Comparison of ENCODE assay signal across 9 mouse cellular contexts in genomic region chr19:5871683-5872082, GRCm38 (mm10). TPM values are rescaled to one million over a fixed set of nuclear protein-coding genes. Genes with fewer than 3 reads are reported as not detected.
A peak's percentile ranks its signal among the peaks of the same experiment; 100 is the strongest.
DNase-seq lines count a peak whose midpoint lies in the region; ATAC-seq lines count a peak whose summit lies in the region.
"Had no signal": no experiment of that assay in that cellular context is flagged by ENCODE, and none has a peak within 500 bp of the region (broad histone marks: within the 10 kb centered on the region; RNA-seq: fewer than 3 reads in every experiment).

No protein-coding gene starts in this region.

- peak overlapping the region; percentile 31; the same call in 1 of the 2 replicates for H3K9ac ChIP-seq in kidney, embryonic 14.5 days (ENCODE audit: low read depth, low read length)
- H3K9ac ChIP-seq in embryonic facial prominence, embryonic 12.5 days = peak overlapping the region; percentile 49
- no peak overlapping the region for H3K9ac ChIP-seq in hindbrain, embryonic 15.5 days
- no peak overlapping the region for H3K9ac ChIP-seq in midbrain, embryonic 15.5 days

- no peak for DNase-seq in kidney, adult 11 months
- no peak for DNase-seq in ovary, postnatal 10 days (ENCODE audit: low spot score)
- no peak for DNase-seq in spleen, adult 12 weeks (ENCODE audit: low spot score)
- DNase-seq in urinary bladder, adult 18-20 months (ENCODE audit: low spot score in 2 of 2) = no peak
- DNase-seq: cerebellum, adult 11 months had no signal

- peaks cover 27% of the 10 kb centered on the region for H3K36me3 ChIP-seq in kidney, embryonic 14.5 days (ENCODE audit: control insufficient read depth, insufficient read depth, low read length)
- H3K36me3 ChIP-seq in embryonic facial prominence, embryonic 12.5 days = peaks cover 39% of the 10 kb centered on the region
- H3K36me3 ChIP-seq in hindbrain, embryonic 15.5 days = no peaks in the 10 kb centered on the region
- no peaks in the 10 kb centered on the region for H3K36me3 ChIP-seq in midbrain, embryonic 15.5 days (replicated peaks)

- ATAC-seq in kidney, embryonic 14.5 days (ENCODE audit: low FRiP score, low TSS enrichment) = peak; percentile 4; the same call in 1 of the 2 replicates
- no peak for ATAC-seq in embryonic facial prominence, embryonic 12.5 days (ENCODE audit: insufficient number of reproducible peaks, insufficient read depth, low FRiP score, low TSS enrichment)
- no peak for ATAC-seq in hindbrain, embryonic 15.5 days (ENCODE audit: low FRiP score, low read depth)
- ATAC-seq in midbrain, embryonic 15.5 days (replicated peaks) = no peak

- WGBS in kidney, embryonic 14.5 days = 35% methylated on average over 6 of the region's 6 CpGs
- 34% methylated on average over 6 of the region's 6 CpGs for WGBS in embryonic facial prominence, embryonic 12.5 days
- WGBS in hindbrain, embryonic 15.5 days = 58% methylated on average over 6 of the region's 6 CpGs
- WGBS in midbrain, embryonic 15.5 days = 66% methylated on average over 6 of the region's 6 CpGs

- no peaks in the 10 kb centered on the region for H3K27me3 ChIP-seq in kidney, embryonic 14.5 days (ENCODE audit: control insufficient read depth, insufficient read depth, low read length)
- H3K27me3 ChIP-seq in embryonic facial prominence, embryonic 12.5 days = no peaks in the 10 kb centered on the region
- no peaks in the 10 kb centered on the region for H3K27me3 ChIP-seq in hindbrain, embryonic 15.5 days
- no peaks in the 10 kb centered on the region for H3K27me3 ChIP-seq in midbrain, embryonic 15.5 days (replicated peaks)

- peak overlapping the region; percentile 83 for H3K27ac ChIP-seq in kidney, embryonic 14.5 days (ENCODE audit: low read depth, low read length)
- H3K27ac ChIP-seq in embryonic facial prominence, embryonic 12.5 days = peak overlapping the region; percentile 83
- no peak overlapping the region; the same call in 1 of the 2 replicates for H3K27ac ChIP-seq in hindbrain, embryonic 15.5 days (replicated peaks)
- no peak overlapping the region for H3K27ac ChIP-seq in midbrain, embryonic 15.5 days

- peaks cover 26% of the 10 kb centered on the region for H3K4me1 ChIP-seq in kidney, embryonic 14.5 days (ENCODE audit: control insufficient read depth, insufficient read depth, low read length)
- peaks cover 26% of the 10 kb centered on the region for H3K4me1 ChIP-seq in embryonic facial prominence, embryonic 12.5 days
- peaks cover 41% of the 10 kb centered on the region for H3K4me1 ChIP-seq in hindbrain, embryonic 15.5 days (replicated peaks)
- H3K4me1 ChIP-seq in midbrain, embryonic 15.5 days = peaks cover 25% of the 10 kb centered on the region

- no peaks in the 10 kb centered on the region for H3K9me3 ChIP-seq in kidney, embryonic 14.5 days (ENCODE audit: control insufficient read depth, low read length)
- no peaks in the 10 kb centered on the region for H3K9me3 ChIP-seq in embryonic facial prominence, embryonic 12.5 days
- H3K9me3 ChIP-seq in hindbrain, embryonic 15.5 days = no peaks in the 10 kb centered on the region
- no peaks in the 10 kb centered on the region for H3K9me3 ChIP-seq in midbrain, embryonic 15.5 days

- H3K4me3 ChIP-seq in kidney, embryonic 14.5 days (ENCODE audit: low read length) = peak overlapping the region; percentile 2; the same call in 1 of the 2 replicates
- no peak overlapping the region; the same call in 1 of the 2 replicates for H3K4me3 ChIP-seq in embryonic facial prominence, embryonic 12.5 days
- no peak overlapping the region for H3K4me3 ChIP-seq in hindbrain, embryonic 15.5 days
- H3K4me3 ChIP-seq in midbrain, embryonic 15.5 days = no peak overlapping the region

- peak overlapping the region; percentile 17; the same call in 1 of the 2 replicates for H3K4me2 ChIP-seq in kidney, embryonic 14.5 days (replicated peaks; ENCODE audit: low read depth, low read length)
- peak overlapping the region; percentile 37 for H3K4me2 ChIP-seq in embryonic facial prominence, embryonic 12.5 days (replicated peaks)
- H3K4me2 ChIP-seq in hindbrain, embryonic 15.5 days = 0 out of 2 replicates have a peak overlapping the region, but pooled peaks have one; percentile 1
- 0 out of 2 replicates have a peak overlapping the region, but pooled peaks have one; percentile 9 for H3K4me2 ChIP-seq in midbrain, embryonic 15.5 days

RNA-seq across cellular contexts. Expression of gene Frmd8, which starts 3.4 kb away (rescaled TPM):
- 17.4 and 26.5 TPM in 2 replicates for polyA plus RNA-seq in kidney, embryonic 14.5 days (2014; fragmentation: Nextera tagmentation; extraction: Ambion mirVana)
- polyA plus RNA-seq in embryonic facial prominence, embryonic 12.5 days (2016; fragmentation: Nextera tagmentation; extraction: Ambion mirVana) = 35.3 and 41.4 TPM in 2 replicates
- polyA plus RNA-seq in hindbrain, embryonic 15.5 days (2015; fragmentation: Nextera tagmentation; extraction: Ambion mirVana) = 17.6 and 18.0 TPM in 2 replicates
- polyA plus RNA-seq in midbrain, embryonic 15.5 days (2015; fragmentation: Nextera tagmentation; extraction: Ambion mirVana) = 16.1 and 19.2 TPM in 2 replicates

RNA-seq across cellular contexts. Expression of gene Slc25a45, which starts 5.9 kb away (rescaled TPM):
- polyA plus RNA-seq in kidney, embryonic 14.5 days (2014; fragmentation: Nextera tagmentation; extraction: Ambion mirVana) = 3.3 and 3.5 TPM in 2 replicates
- polyA plus RNA-seq in embryonic facial prominence, embryonic 12.5 days (2016; fragmentation: Nextera tagmentation; extraction: Ambion mirVana) = 2.0 and 3.1 TPM in 2 replicates
- polyA plus RNA-seq in hindbrain, embryonic 15.5 days (2015; fragmentation: Nextera tagmentation; extraction: Ambion mirVana) = 2.6 TPM in 2 replicates
- 2.0 and 2.9 TPM in 2 replicates for polyA plus RNA-seq in midbrain, embryonic 15.5 days (2015; fragmentation: Nextera tagmentation; extraction: Ambion mirVana)

RNA-seq across cellular contexts. Expression of gene Tigd3, which starts 22.3 kb away (rescaled TPM):
- 2.9 and 4.0 TPM in 2 replicates for polyA plus RNA-seq in kidney, embryonic 14.5 days (2014; fragmentation: Nextera tagmentation; extraction: Ambion mirVana)
- polyA plus RNA-seq in embryonic facial prominence, embryonic 12.5 days (2016; fragmentation: Nextera tagmentation; extraction: Ambion mirVana) = 5.3 and 6.3 TPM in 2 replicates
- 10.7 and 11.7 TPM in 2 replicates for polyA plus RNA-seq in hindbrain, embryonic 15.5 days (2015; fragmentation: Nextera tagmentation; extraction: Ambion mirVana)
- 13.8 and 16.4 TPM in 2 replicates for polyA plus RNA-seq in midbrain, embryonic 15.5 days (2015; fragmentation: Nextera tagmentation; extraction: Ambion mirVana)

RNA-seq across cellular contexts. Expression of gene Dpf2, which starts 41.1 kb away (rescaled TPM):
- 132 and 167 TPM in 2 replicates for polyA plus RNA-seq in kidney, embryonic 14.5 days (2014; fragmentation: Nextera tagmentation; extraction: Ambion mirVana)
- polyA plus RNA-seq in embryonic facial prominence, embryonic 12.5 days (2016; fragmentation: Nextera tagmentation; extraction: Ambion mirVana) = 192 and 207 TPM in 2 replicates
- 111 and 113 TPM in 2 replicates for polyA plus RNA-seq in hindbrain, embryonic 15.5 days (2015; fragmentation: Nextera tagmentation; extraction: Ambion mirVana)
- polyA plus RNA-seq in midbrain, embryonic 15.5 days (2015; fragmentation: Nextera tagmentation; extraction: Ambion mirVana) = 122 and 130 TPM in 2 replicates

RNA-seq across cellular contexts. Expression of gene Cdc42ep2, which starts 52.9 kb away (rescaled TPM):
- 10.5 and 10.8 TPM in 2 replicates for polyA plus RNA-seq in kidney, embryonic 14.5 days (2014; fragmentation: Nextera tagmentation; extraction: Ambion mirVana)
- 3.6 and 4.2 TPM in 2 replicates for polyA plus RNA-seq in embryonic facial prominence, embryonic 12.5 days (2016; fragmentation: Nextera tagmentation; extraction: Ambion mirVana)
- polyA plus RNA-seq in hindbrain, embryonic 15.5 days (2015; fragmentation: Nextera tagmentation; extraction: Ambion mirVana) = 19.0 and 20.3 TPM in 2 replicates
- polyA plus RNA-seq in midbrain, embryonic 15.5 days (2015; fragmentation: Nextera tagmentation; extraction: Ambion mirVana) = 16.3 and 16.7 TPM in 2 replicates

Comparison
In these comparisons a context has a peak if more than half of its experiments do, and no peak if none do; other contexts are left out.
1. H3K27ac ChIP-seq: peak in kidney, embryonic 14.5 days (single experiment) and embryonic facial prominence, embryonic 12.5 days (single experiment); none in hindbrain, embryonic 15.5 days (single experiment) and midbrain, embryonic 15.5 days (single experiment).
2. H3K9ac ChIP-seq: peak in kidney, embryonic 14.5 days (single experiment) and embryonic facial prominence, embryonic 12.5 days (single experiment); none in hindbrain, embryonic 15.5 days (single experiment) and midbrain, embryonic 15.5 days (single experiment).
3. Peak in every context shown above with its lines, with median percentiles within 50 percentile points of each other: H3K4me2 ChIP-seq.